Mouse (Mus musculus) liver, adult 2 months (tissue): ENCODE measurements at regions not wholly inside any gene's neighbourhood (a gene's known extent, or its start where the extent isn't known, plus 50 kb on each side); places are given as distances from the start of the nearest gene placed in this dataset.

Source experiments
- DNase-seq: peaks from one replicate; pipeline ENCODE4 v3.0.0-alpha.2; 2011; ENCODE audit warnings: low read depth, low spot score; ENCODE audit errors: extremely low read depth
- H3K27ac ChIP-seq: fragments of 200-500 bp; replicated peaks from 2 replicates; pipeline ENCODE4 v1.5.1; 2012; ENCODE audit warnings: low read depth, mild to moderate bottlenecking, control low read depth, inconsistent platforms, low read length; ENCODE audit not compliant: insufficient read depth
- H3K27me3 ChIP-seq: fragments of 200-500 bp; 2 replicates; pipeline ENCODE4 v1.6.1; 2012; ENCODE audit warnings: mild to moderate bottlenecking, moderate library complexity, low read length, inconsistent platforms; ENCODE audit not compliant: control insufficient read depth, insufficient read depth
- H3K36me3 ChIP-seq: fragments of 200-500 bp; 2 replicates; pipeline ENCODE4 v1.6.1; 2012; ENCODE audit warnings: low read length, inconsistent platforms; ENCODE audit not compliant: control insufficient read depth, insufficient read depth
- H3K4me1 ChIP-seq: fragments of 200-500 bp; 2 replicates; pipeline ENCODE4 v1.6.1; 2011; ENCODE audit warnings: low read length; ENCODE audit not compliant: control insufficient read depth, insufficient read depth
- H3K4me3 ChIP-seq: fragments of 200-500 bp; 2 replicates; pipeline ENCODE4 v1.5.1; 2011; ENCODE audit warnings: low read depth, mild to moderate bottlenecking, control low read depth, low read length, moderate library complexity; ENCODE audit not compliant: insufficient read depth
- H3K79me2 ChIP-seq: fragments of 200-500 bp; 2 replicates; pipeline ENCODE4 v1.6.1; 2012; ENCODE audit warnings: inconsistent platforms, mild to moderate bottlenecking, low read length, moderate library complexity; ENCODE audit not compliant: control insufficient read depth, insufficient read depth
- H3K9ac ChIP-seq: fragments of 200-500 bp; 2 replicates; pipeline ENCODE4 v1.6.1; 2012; ENCODE audit warnings: low read depth, mild to moderate bottlenecking, control low read depth, inconsistent platforms, low read length
- CTCF ChIP-seq: fragments of 200-500 bp; IDR thresholded peaks from 2 replicates; pipeline ENCODE4 v1.5.1; 2011; ENCODE audit warnings: low read depth, low read length, control low read depth
- POLR2A ChIP-seq: fragments of 200-500 bp; IDR thresholded peaks from 2 replicates; pipeline ENCODE4 v1.6.1; 2011; ENCODE audit warnings: low read length, control low read depth; ENCODE audit not compliant: insufficient read depth; ENCODE audit errors: extremely low read depth
- WGBS: fragments of 180-500 bp; shearing (Covaris S2); methylation state at CpG from one replicate; pipeline ENCODE4 v1.1.7; 2018; 5-methylcytosine and 5-hydroxymethylcytosine counted together

DNA sequence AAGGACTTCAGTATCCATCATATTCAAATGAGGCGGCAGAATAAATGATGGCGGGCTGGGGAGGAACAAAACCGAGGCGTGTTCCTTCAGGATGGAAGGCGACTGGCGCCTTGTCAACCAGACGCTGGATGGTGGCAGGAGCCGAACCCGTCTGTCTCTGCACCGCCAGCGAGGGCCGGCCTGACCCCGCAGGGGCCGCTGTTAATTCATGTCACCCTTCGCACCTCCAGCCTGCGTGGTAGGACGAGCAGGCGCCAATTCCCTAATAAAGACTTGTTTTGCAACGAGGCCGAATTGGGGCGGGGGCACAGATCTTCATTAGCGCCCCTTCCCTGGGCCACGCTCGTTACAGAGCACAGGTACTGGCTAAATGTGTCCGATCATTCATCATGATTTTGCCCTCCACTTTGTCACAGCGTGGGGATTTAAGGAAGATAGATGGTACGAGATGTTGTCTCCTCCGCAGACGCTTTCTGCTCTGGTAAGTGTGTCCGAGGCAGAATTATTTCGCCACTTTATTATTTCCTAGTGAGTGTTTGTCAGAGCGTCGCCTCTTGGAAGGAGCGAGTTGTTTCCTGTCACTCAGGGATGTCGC, 78.7 kb upstream of the Mvb12b start:
- Histone ChIP-seq H3K36me3 (no peaks in the 10 kb centered on the region), H3K4me1 (no peaks in the 10 kb centered on the region), H3K9ac (no peak overlapping the region), H3K4me3 (no peak overlapping the region), H3K27me3 (peaks cover 8% of the 10 kb centered on the region; the same call in 1 of the 2 replicates), H3K27ac (no peak overlapping the region), H3K79me2 (no peaks in the 10 kb centered on the region)
- 24% methylated on average over 35 of the region's 35 CpGs for WGBS
- DNase-seq, result no peak
- TF ChIP-seq POLR2A (no peak), CTCF (no peak)

- H3K79me2 ChIP-seq, result no peaks in the 10 kb centered on the region
- WGBS, result 83% methylated on average over 5 of the region's 5 CpGs
Measured at GRCm38 (mm10) chr2:33964096-33964495, 76.3 kb upstream of the Mvb12b start.

GRCm38 (mm10) chr2:33962355-33963037, 74.8 kb upstream of the Mvb12b start:
- Histone ChIP-seq H3K4me3 (no peak overlapping the region), H3K9ac (no peak overlapping the region), H3K36me3 (no peaks in the 10 kb centered on the region), H3K79me2 (no peaks in the 10 kb centered on the region), H3K27ac (no peak overlapping the region), H3K27me3 (peaks cover 8% of the 10 kb centered on the region; the same call in 1 of the 2 replicates), H3K4me1 (no peaks in the 10 kb centered on the region)
- 85% methylated on average over 14 of the region's 14 CpGs for WGBS
- TF ChIP-seq CTCF (no peak), POLR2A (no peak)
- DNase-seq, result no peak

More at GRCm38 (mm10) chr2:33964096-33964495, 76.3 kb upstream of the Mvb12b start:
- TF ChIP-seq CTCF, result no peak
- TF ChIP-seq POLR2A, result no peak
- H3K27ac ChIP-seq, result no peak overlapping the region
- H3K27me3 ChIP-seq, result peaks cover 8% of the 10 kb centered on the region; the same call in 1 of the 2 replicates
- H3K36me3 ChIP-seq, result no peaks in the 10 kb centered on the region
- no peak overlapping the region for H3K9ac ChIP-seq
- no peaks in the 10 kb centered on the region for H3K4me1 ChIP-seq
- H3K4me3 ChIP-seq, result no peak overlapping the region
- DNase-seq, result no peak

DNA sequence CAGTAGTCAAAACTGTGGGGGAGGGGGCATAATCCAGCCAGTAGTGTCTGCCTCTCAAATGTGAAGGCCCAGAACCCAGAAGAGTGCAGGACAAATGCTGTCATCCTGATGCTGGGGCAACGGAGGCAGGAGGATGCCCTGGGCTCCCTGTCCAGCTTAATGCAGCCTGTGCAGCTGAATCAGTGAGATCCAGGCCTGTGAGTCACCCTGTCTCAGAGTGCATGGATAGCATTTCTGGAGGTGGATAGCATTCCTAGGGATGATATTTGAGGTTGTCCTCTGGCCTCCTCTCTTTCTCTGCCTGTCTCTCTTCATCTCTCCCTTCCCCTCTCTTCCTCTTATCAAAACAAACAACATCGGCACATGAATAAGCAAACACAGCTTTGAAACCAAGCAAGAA, 73.8 kb upstream of the Mvb12b start:
- H3K4me3 ChIP-seq, result no peak overlapping the region
- H3K4me1 ChIP-seq, result no peaks in the 10 kb centered on the region
- TF ChIP-seq POLR2A (no peak), CTCF (no peak)
- WGBS, result 47% methylated on average over 2 of the region's 2 CpGs
- H3K79me2 ChIP-seq, result no peaks in the 10 kb centered on the region
- H3K27ac ChIP-seq, result no peak overlapping the region
- no peak for DNase-seq
- H3K36me3 ChIP-seq, result no peaks in the 10 kb centered on the region
- no peak overlapping the region for H3K9ac ChIP-seq
- 0 out of 2 replicates have a peak, but pooled peaks cover 5% of the 10 kb centered on the region for H3K27me3 ChIP-seq

- DNase-seq, result peak; percentile 26
- no peaks in the 10 kb centered on the region for H3K27me3 ChIP-seq
- no peaks in the 10 kb centered on the region for H3K4me1 ChIP-seq
- H3K36me3 ChIP-seq, result no peaks in the 10 kb centered on the region
- H3K79me2 ChIP-seq, result no peaks in the 10 kb centered on the region
- no peak overlapping the region for H3K27ac ChIP-seq
- no peak overlapping the region for H3K9ac ChIP-seq
- 60% methylated on average over 6 of the region's 6 CpGs for WGBS
- H3K4me3 ChIP-seq, result no peak overlapping the region
- no peak for TF ChIP-seq POLR2A
- peak; percentile 71 for TF ChIP-seq CTCF
Measured at GRCm38 (mm10) chr2:33957754-33958153, 70.0 kb upstream of the Mvb12b start.

DNA sequence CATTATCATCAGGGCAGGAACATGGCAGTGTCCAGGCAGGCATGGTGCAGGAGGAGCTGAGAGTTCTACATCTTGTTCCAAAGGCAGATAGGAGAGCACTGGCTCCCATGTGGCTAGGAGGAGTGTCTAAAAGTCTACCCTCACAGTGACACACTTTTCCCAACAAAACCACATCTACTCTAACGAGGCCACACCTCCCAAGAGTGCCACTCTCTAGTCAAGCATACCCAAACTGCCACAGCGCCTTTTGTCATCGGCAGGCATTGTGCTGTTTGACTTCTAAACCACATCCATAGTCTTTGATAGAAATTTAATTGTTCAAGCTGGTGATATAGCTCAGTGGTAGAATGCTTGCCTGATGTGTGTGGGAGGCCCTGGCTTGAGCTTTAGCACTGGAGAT, 56.6 kb upstream of the Mvb12b start:
- DNase-seq, result no peak
- Histone ChIP-seq H3K79me2 (no peaks in the 10 kb centered on the region), H3K9ac (no peak overlapping the region), H3K36me3 (no peaks in the 10 kb centered on the region), H3K27me3 (no peaks in the 10 kb centered on the region; the same call in 1 of the 2 replicates), H3K27ac (no peak overlapping the region), H3K4me3 (no peak overlapping the region), H3K4me1 (no peaks in the 10 kb centered on the region)
- WGBS, result 90% methylated on average over 3 of the region's 3 CpGs
- TF ChIP-seq POLR2A, result no peak
- no peak for TF ChIP-seq CTCF
